Comparison of ENCODE assay signal across 28 mouse cellular contexts in the genomic region with DNA sequence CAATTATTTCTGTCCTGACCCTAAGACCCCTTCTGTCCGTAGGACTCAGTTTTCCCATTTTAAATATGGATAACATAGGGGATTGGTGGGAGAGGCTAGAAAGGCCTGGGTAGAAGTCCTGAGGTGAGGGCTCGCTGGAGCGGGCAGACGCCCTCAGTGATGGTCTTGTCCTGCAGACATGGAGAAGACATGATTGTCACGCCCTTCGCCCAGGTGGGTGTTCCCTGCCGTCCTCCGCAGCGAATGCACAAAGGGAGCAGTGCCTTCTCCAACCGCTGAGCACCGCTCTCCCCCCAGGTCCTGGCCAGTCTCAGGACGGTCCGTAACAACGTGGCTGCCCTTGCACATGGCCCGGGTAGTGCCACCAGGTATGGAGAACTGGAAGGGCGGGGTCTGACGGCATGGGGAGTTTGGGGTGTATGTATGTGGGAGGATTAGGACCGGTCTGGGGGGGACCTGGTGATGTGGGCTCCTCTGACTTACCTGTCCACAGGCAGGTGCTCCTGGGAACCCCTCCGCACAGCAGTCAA. TPM values are rescaled to one million over a fixed set of nuclear protein-coding genes. Genes with fewer than 3 reads are reported as not detected.
DNase-seq lines count a peak whose midpoint lies in the region; ATAC-seq and TF ChIP-seq lines count a peak whose summit lies in the region.
"Had no signal": no experiment of that assay in that cellular context is flagged by ENCODE, and none has a peak within 500 bp of the region (broad histone marks: within the 10 kb centered on the region; RNA-seq: fewer than 3 reads in every experiment).

No protein-coding gene starts in this region.

- H3K36me3 ChIP-seq in hindbrain, postnatal 0 days (ENCODE audit: insufficient read depth, low read length) = no peaks in the 10 kb centered on the region
- no peaks in the 10 kb centered on the region for H3K36me3 ChIP-seq in hindbrain, embryonic 11.5 days (ENCODE audit: control insufficient read depth, insufficient read depth, low read length)
- no peaks in the 10 kb centered on the region for H3K36me3 ChIP-seq in kidney, embryonic 14.5 days (ENCODE audit: control insufficient read depth, insufficient read depth, low read length)
- H3K36me3 ChIP-seq: forebrain, embryonic 15.5 days; intestine, embryonic 15.5 days; limb, embryonic 13.5 days; liver, embryonic 13.5 days had no signal

- no peaks in the 10 kb centered on the region for H3K9me3 ChIP-seq in hindbrain, postnatal 0 days (ENCODE audit: low read length)
- H3K9me3 ChIP-seq in hindbrain, embryonic 11.5 days (ENCODE audit: control insufficient read depth, low read length) = no peaks in the 10 kb centered on the region
- H3K9me3 ChIP-seq in kidney, embryonic 14.5 days (ENCODE audit: control insufficient read depth, low read length) = no peaks in the 10 kb centered on the region
- H3K9me3 ChIP-seq: forebrain, embryonic 15.5 days; intestine, embryonic 15.5 days; limb, embryonic 13.5 days; liver, embryonic 13.5 days had no signal

- H3K27me3 ChIP-seq in hindbrain, postnatal 0 days (ENCODE audit: insufficient read depth, low read length) = peaks cover 49% of the 10 kb centered on the region
- H3K27me3 ChIP-seq in hindbrain, embryonic 11.5 days (ENCODE audit: control insufficient read depth, insufficient read depth, low read length) = peaks cover 44% of the 10 kb centered on the region
- H3K27me3 ChIP-seq in kidney, embryonic 14.5 days (ENCODE audit: control insufficient read depth, insufficient read depth, low read length) = peaks cover 49% of the 10 kb centered on the region

- no peak overlapping the region for H3K4me3 ChIP-seq in hindbrain, postnatal 0 days (ENCODE audit: low read length)
- no peak overlapping the region for H3K4me3 ChIP-seq in hindbrain, embryonic 11.5 days (ENCODE audit: low read depth, low read length)
- H3K4me3 ChIP-seq in kidney, embryonic 14.5 days (ENCODE audit: low read length) = no peak overlapping the region
- H3K4me3 ChIP-seq: forebrain, embryonic 15.5 days; intestine, embryonic 15.5 days; limb, embryonic 13.5 days; liver, embryonic 13.5 days had no signal

- peak; percentile 2 for DNase-seq in adrenal gland, postnatal 14 days
- DNase-seq in adrenal gland, postnatal 4 days (ENCODE audit: low spot score in 2 of 2) = no peak
- no peak for DNase-seq in hindbrain, postnatal 0 days (ENCODE audit: low spot score)
- DNase-seq in hindbrain, embryonic 11.5 days (ENCODE audit: low spot score) = no peak
- peak; percentile 6 for DNase-seq in kidney, postnatal 14 days
- DNase-seq in right cerebral cortex, postnatal 14 days = peak; percentile 4
- no peak for DNase-seq in right cerebral cortex, postnatal 36 days (ENCODE audit: low spot score in 2 of 2)
- DNase-seq: adrenal gland, adult 8-10 months; gastrocnemius, postnatal 25 days; heart, postnatal 36 days; layer of hippocampus, adult 9-11 months; liver, embryonic 13.5 days; lung, embryonic 14.5 days; right cerebral cortex, postnatal 25 days; thymus, adult 18-20 months; thymus, postnatal 36 days had no signal

- no peak overlapping the region for H3K4me2 ChIP-seq in hindbrain, postnatal 0 days (ENCODE audit: low read depth, low read length)
- no peak overlapping the region for H3K4me2 ChIP-seq in hindbrain, embryonic 11.5 days (replicated peaks; ENCODE audit: low read depth, low read length)
- H3K4me2 ChIP-seq in kidney, embryonic 14.5 days (replicated peaks; ENCODE audit: low read depth, low read length) = no peak overlapping the region
- H3K4me2 ChIP-seq: forebrain, embryonic 15.5 days; hindbrain, embryonic 14.5 days; intestine, embryonic 15.5 days; limb, embryonic 13.5 days; liver, embryonic 13.5 days; lung, embryonic 14.5 days had no signal

- no peak for TF ChIP-seq CTCF in hindbrain, postnatal 0 days (IDR thresholded peaks at IDR 0.05; ENCODE audit: low read depth)

- H3K9ac ChIP-seq in hindbrain, postnatal 0 days (replicated peaks; ENCODE audit: low read length) = no peak overlapping the region
- H3K9ac ChIP-seq in hindbrain, embryonic 11.5 days (ENCODE audit: low read depth, low read length) = no peak overlapping the region
- H3K9ac ChIP-seq in kidney, embryonic 14.5 days (ENCODE audit: low read depth, low read length) = no peak overlapping the region
- H3K9ac ChIP-seq: forebrain, embryonic 15.5 days; hindbrain, embryonic 14.5 days; intestine, embryonic 15.5 days; limb, embryonic 13.5 days; liver, embryonic 13.5 days; lung, embryonic 14.5 days had no signal

- 58% methylated on average over 19 of the region's 19 CpGs for WGBS in hindbrain, postnatal 0 days
- 58% methylated on average over 19 of the region's 19 CpGs for WGBS in hindbrain, embryonic 11.5 days
- 54% methylated on average over 19 of the region's 19 CpGs for WGBS in kidney, embryonic 14.5 days

- peaks cover 7% of the 10 kb centered on the region for H3K4me1 ChIP-seq in hindbrain, postnatal 0 days (ENCODE audit: insufficient read depth, low read length)
- H3K4me1 ChIP-seq in hindbrain, embryonic 11.5 days (replicated peaks; ENCODE audit: control insufficient read depth, insufficient read depth, low read length) = peaks cover 6% of the 10 kb centered on the region; the same call in 1 of the 2 replicates
- peaks cover 22% of the 10 kb centered on the region for H3K4me1 ChIP-seq in kidney, embryonic 14.5 days (ENCODE audit: control insufficient read depth, insufficient read depth, low read length)

- H3K27ac ChIP-seq in hindbrain, postnatal 0 days = no peak overlapping the region
- H3K27ac ChIP-seq in hindbrain, embryonic 11.5 days (ENCODE audit: low read depth, low read length) = no peak overlapping the region
- no peak overlapping the region for H3K27ac ChIP-seq in kidney, embryonic 14.5 days (ENCODE audit: low read depth, low read length)
- H3K27ac ChIP-seq: forebrain, embryonic 15.5 days; hindbrain, embryonic 14.5 days; intestine, embryonic 15.5 days; limb, embryonic 13.5 days; liver, embryonic 13.5 days had no signal

- ATAC-seq in hindbrain, postnatal 0 days = 0 out of 2 replicates have a peak, but pooled peaks have one; percentile 9
- ATAC-seq in hindbrain, embryonic 11.5 days (ENCODE audit: low FRiP score) = no peak
- ATAC-seq in kidney, embryonic 14.5 days (ENCODE audit: low FRiP score, low TSS enrichment) = no peak
- ATAC-seq: forebrain, embryonic 15.5 days; intestine, embryonic 15.5 days had no signal

RNA-seq across cellular contexts. Expression of gene Rab3a, which starts 8.7 kb away (rescaled TPM):
- total RNA-seq in adrenal gland, postnatal 14 days (2021) = 56.2 and 75.1 TPM in 2 replicates
- total RNA-seq in adrenal gland, postnatal 4 days (2021) = 10 to 100 TPM; 58.9 to 59.7 TPM
- total RNA-seq in hindbrain, postnatal 0 days (2014; rRNA removed) = 610 and 693 TPM in 2 replicates
- polyA plus RNA-seq in hindbrain, postnatal 0 days (2015; fragmentation: Nextera tagmentation; extraction: Ambion mirVana) = 693 and 724 TPM in 2 replicates
- polyA plus RNA-seq in hindbrain, embryonic 11.5 days (2014; fragmentation: Nextera tagmentation; extraction: Ambion mirVana) = 91.5 and 94.3 TPM in 2 replicates
- polyA plus RNA-seq in kidney, embryonic 14.5 days (2014; fragmentation: Nextera tagmentation; extraction: Ambion mirVana) = 14.3 and 16.4 TPM in 2 replicates

RNA-seq across cellular contexts. Expression of gene Mpv17l2, which starts 15.0 kb away (rescaled TPM):
- total RNA-seq in adrenal gland, postnatal 14 days (2021) = 113 and 123 TPM in 2 replicates
- 100 to 1,000 TPM in 1 of 2 experiments, 10 to 100 TPM in 1; 93.1 to 109 TPM for total RNA-seq in adrenal gland, postnatal 4 days (2021)
- total RNA-seq in hindbrain, postnatal 0 days (2014; rRNA removed) = 37.2 and 53.9 TPM in 2 replicates
- polyA plus RNA-seq in hindbrain, postnatal 0 days (2015; fragmentation: Nextera tagmentation; extraction: Ambion mirVana) = 56.1 and 63.3 TPM in 2 replicates
- polyA plus RNA-seq in hindbrain, embryonic 11.5 days (2014; fragmentation: Nextera tagmentation; extraction: Ambion mirVana) = 38.7 and 40.6 TPM in 2 replicates
- polyA plus RNA-seq in kidney, embryonic 14.5 days (2014; fragmentation: Nextera tagmentation; extraction: Ambion mirVana) = 47.9 and 52.7 TPM in 2 replicates

RNA-seq across cellular contexts. Expression of gene Pde4c, which starts 22.2 kb away (rescaled TPM):
- 1.9 TPM in 2 replicates for total RNA-seq in adrenal gland, postnatal 14 days (2021)
- total RNA-seq in adrenal gland, postnatal 4 days (2021) = 1 to 10 TPM; 2.2 to 5.6 TPM
- total RNA-seq in hindbrain, postnatal 0 days (2014; rRNA removed) = 0.26 and 0.72 TPM in 2 replicates
- 0.20 and 0.31 TPM in 2 replicates for polyA plus RNA-seq in hindbrain, postnatal 0 days (2015; fragmentation: Nextera tagmentation; extraction: Ambion mirVana)
- 0.09 TPM in 1 of 2 replicates, not detected in the other for polyA plus RNA-seq in hindbrain, embryonic 11.5 days (2014; fragmentation: Nextera tagmentation; extraction: Ambion mirVana)
- 2.5 and 4.0 TPM in 2 replicates for polyA plus RNA-seq in kidney, embryonic 14.5 days (2014; fragmentation: Nextera tagmentation; extraction: Ambion mirVana)

RNA-seq across cellular contexts. Expression of gene Gm3336, which starts 27.4 kb away (rescaled TPM):
- 0.70 TPM in 1 of 2 replicates, not detected in the other for total RNA-seq in adrenal gland, postnatal 14 days (2021)
- not detected for total RNA-seq in adrenal gland, postnatal 4 days (2021)
- not detected in 2 replicates for total RNA-seq in hindbrain, postnatal 0 days (2014; rRNA removed)
- not detected in 2 replicates for polyA plus RNA-seq in hindbrain, postnatal 0 days (2015; fragmentation: Nextera tagmentation; extraction: Ambion mirVana)
- not detected in 2 replicates for polyA plus RNA-seq in hindbrain, embryonic 11.5 days (2014; fragmentation: Nextera tagmentation; extraction: Ambion mirVana)
- 0.23 and 0.73 TPM in 2 replicates for polyA plus RNA-seq in kidney, embryonic 14.5 days (2014; fragmentation: Nextera tagmentation; extraction: Ambion mirVana)
- total RNA-seq: adrenal gland, adult 8-10 months; gastrocnemius, postnatal 25 days; heart, adult 8-10 months; heart, postnatal 36 days; left cerebral cortex, adult 18-20 months; left cerebral cortex, postnatal 25 days; megakaryocyte-erythroid progenitor cell, adult 5-6 weeks had no signal
- polyA plus RNA-seq: activated CD4-positive, CD25-positive, alpha-beta regulatory T cell, adult 4 months; embryonic facial prominence, embryonic 14.5 days; forebrain, embryonic 15.5 days; heart, embryonic 14.5 days; hindbrain, embryonic 14.5 days; limb, embryonic 13.5 days; liver, embryonic 13.5 days; lung, embryonic 14.5 days had no signal

RNA-seq across cellular contexts. Expression of gene Pik3r2, which starts 30.8 kb away (rescaled TPM):
- total RNA-seq in adrenal gland, postnatal 14 days (2021) = 35.4 and 44.0 TPM in 2 replicates
- total RNA-seq in adrenal gland, postnatal 4 days (2021) = 10 to 100 TPM; 72.0 to 78.8 TPM
- 162 and 176 TPM in 2 replicates for total RNA-seq in hindbrain, postnatal 0 days (2014; rRNA removed)
- 101 and 103 TPM in 2 replicates for polyA plus RNA-seq in hindbrain, postnatal 0 days (2015; fragmentation: Nextera tagmentation; extraction: Ambion mirVana)
- 31.5 and 36.5 TPM in 2 replicates for polyA plus RNA-seq in hindbrain, embryonic 11.5 days (2014; fragmentation: Nextera tagmentation; extraction: Ambion mirVana)
- 33.3 and 49.1 TPM in 2 replicates for polyA plus RNA-seq in kidney, embryonic 14.5 days (2014; fragmentation: Nextera tagmentation; extraction: Ambion mirVana)

Comparison
In these comparisons a context has a peak if more than half of its experiments do, and no peak if none do; other contexts are left out.
1. DNase-seq: peak in adrenal gland, postnatal 14 days (single experiment), kidney, postnatal 14 days (single experiment) and right cerebral cortex, postnatal 14 days (single experiment); none in adrenal gland, postnatal 4 days (0 of 2), hindbrain, postnatal 0 days (single experiment), hindbrain, embryonic 11.5 days (single experiment) and right cerebral cortex, postnatal 36 days (0 of 2).